Mouse (Mus musculus) olfactory bulb, adult 2 months (tissue): ENCODE measurements at regions not wholly inside any gene's neighbourhood (a gene's known extent, or its start where the extent isn't known, plus 50 kb on each side); places are given as distances from the start of the nearest gene placed in this dataset.

Source experiments
- CTCF ChIP-seq: fragments of 200-500 bp; IDR thresholded peaks from 2 replicates; pipeline ENCODE4 v1.5.1; 2012; ENCODE audit warnings: low read depth, mild to moderate bottlenecking, low read length, moderate library complexity; ENCODE audit not compliant: insufficient read depth
- POLR2A ChIP-seq: fragments of 200-500 bp; IDR thresholded peaks from 2 replicates; pipeline ENCODE4 v1.6.1; 2012; ENCODE audit warnings: mild to moderate bottlenecking, low read depth, low read length, moderate library complexity; ENCODE audit not compliant: insufficient read depth

DNA sequence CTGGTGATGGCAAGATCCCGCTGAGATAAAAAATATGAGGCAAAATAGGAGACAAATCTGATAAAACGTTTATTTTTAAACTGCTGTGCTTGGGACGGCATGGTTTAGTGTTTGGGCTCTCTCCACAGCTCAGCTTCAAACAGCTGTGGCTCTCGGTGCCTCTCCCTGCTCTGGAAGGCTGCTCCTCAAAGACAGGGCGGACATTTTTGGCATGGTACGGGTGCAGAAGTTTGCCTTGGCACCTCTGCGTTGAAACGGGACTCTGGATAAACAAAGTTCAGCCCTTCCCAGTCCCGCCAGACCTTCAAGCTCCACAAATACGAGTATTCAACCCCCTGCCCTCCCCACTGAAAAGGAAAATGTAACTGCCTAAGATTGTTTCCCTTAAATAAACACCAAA lies 573.8 kb downstream of the Lmo4 start:
- TF ChIP-seq CTCF, result no peak
- no peak for TF ChIP-seq POLR2A
